Mouse (Mus musculus) kidney, adult 8-10 months (tissue): ENCODE measurements at regions not wholly inside any gene's neighbourhood (a gene's known extent, or its start where the extent isn't known, plus 50 kb on each side); places are given as distances from the start of the nearest gene placed in this dataset.

Experiments
- DNase-seq, 2 experiments: peaks; one replicate each; pipeline ENCODE4 v3.0.0; 2022

DNA sequence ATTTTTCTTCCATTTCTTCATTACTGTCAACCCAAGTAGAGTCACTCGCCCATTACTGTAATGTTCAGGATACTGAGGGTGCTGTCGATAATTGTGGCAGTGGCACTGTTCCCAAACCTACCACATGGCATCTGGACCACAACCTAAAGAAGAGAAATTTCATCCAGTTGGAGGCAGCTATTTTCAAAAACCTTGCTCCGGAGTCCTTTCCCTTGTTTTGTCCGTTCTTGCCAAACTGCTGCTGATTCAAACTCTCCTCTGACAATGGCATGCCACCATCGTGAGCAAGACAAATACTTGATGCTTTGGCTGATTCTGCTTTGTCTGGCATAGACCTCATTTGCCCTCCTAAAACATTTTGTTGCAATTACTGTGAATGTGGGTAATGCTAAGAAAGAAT is 176.9 kb upstream of the Spaca1 start:
- no peak for DNase-seq

DNA sequence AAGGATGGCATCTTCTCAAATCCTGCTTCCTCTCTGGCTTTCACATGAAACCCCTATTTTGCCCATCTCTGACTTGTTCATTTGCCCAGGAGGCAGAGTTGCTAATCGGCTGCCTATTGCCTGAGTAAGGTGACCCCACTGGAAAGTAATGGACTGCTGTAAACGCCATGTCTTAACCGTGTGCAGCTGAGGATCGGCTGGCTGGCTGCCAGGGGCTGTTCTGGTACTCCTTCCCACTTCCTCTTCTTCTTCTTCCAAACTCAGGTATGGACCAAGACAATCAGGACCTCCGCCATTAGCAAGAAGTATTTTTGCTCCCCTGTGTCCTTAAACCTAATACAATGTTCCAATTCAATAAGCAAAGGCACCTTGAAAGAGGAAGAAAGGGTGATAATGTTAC is 177.6 kb upstream of the Spaca1 start:
- DNase-seq, result no peak

DNA sequence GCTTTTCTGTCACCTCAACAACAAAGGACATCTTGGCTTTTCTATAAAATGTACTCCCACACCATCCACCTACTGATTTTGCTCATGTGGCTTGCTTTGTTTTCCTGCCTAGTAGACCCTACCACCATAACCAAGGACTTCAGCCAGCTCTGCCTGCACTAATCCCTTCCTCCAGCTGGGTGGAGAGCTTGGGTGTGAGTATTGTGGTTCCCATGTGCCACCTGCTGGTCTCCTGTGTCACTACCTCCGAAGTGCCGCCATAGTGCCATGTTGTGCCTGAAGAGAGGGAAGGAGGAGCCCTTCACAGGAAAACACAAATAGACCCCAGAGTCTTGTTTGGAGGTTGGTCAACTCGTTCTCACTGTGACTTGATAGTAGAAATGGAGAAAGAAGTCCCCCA is 181.3 kb upstream of the Spaca1 start:
- peak; percentile 30 to 73 for DNase-seq

DNA sequence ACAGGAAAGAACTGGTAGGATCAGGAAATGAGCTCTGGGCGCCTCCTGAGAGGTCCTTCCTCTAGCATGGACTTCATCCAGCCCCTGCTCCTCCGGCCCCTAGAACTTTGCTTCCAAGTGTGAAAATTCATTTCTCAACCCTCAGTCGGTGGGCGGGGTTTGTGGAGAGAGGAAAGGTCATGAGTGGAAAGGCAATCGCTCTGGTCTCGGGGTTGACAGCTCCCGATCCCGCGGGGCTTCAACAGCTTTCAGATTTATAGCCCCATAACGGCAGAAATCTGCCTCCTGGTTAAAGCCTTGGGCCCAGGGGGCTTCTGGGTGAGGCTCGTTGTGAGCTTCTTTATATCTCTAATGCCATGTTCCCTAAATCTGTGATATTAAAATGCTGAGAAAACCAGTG is 184.2 kb upstream of the Spaca1 start:
- peak; percentile 20 to 34 for DNase-seq

DNA sequence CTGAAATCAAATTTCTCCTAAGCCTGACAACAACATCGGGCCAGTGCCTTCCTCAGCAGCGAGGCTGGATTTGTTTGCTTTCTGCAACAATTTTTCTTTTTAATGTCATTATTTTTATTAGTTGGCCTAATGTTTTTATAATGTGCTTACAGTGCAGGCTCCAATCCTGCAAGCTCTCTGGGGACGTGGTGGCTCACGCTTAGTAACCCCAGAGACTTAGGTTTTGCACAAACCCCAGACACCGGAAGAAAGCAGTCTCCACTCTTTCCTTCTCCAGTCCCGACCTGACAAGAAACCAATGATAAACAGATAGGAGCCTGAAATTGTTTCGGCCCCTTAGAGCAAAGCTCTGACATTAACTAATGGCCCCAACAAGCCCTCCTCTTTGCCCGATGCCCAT is 184.7 kb upstream of the Spaca1 start:
- peak; percentile 5 to 23 for DNase-seq

DNA sequence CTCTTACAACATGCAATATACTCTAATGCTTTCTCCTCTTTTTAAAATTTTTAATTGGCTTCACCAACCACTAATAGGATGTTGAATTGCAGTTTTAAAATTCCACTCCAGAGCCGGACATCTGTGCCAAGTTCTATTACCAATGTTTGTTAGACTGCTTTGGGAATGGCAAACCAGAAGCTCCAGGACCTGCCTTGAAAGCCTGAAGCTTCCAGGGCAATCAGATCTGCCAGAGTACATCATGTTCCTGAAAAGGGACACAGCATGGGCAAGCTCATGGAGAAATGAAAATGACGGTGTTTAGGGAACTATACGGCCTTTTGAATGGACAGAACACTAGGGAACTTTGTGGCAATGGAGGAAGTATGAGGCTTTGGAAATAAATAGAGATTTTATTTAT is 187.8 kb upstream of the Spaca1 start:
- no peak for DNase-seq

DNA sequence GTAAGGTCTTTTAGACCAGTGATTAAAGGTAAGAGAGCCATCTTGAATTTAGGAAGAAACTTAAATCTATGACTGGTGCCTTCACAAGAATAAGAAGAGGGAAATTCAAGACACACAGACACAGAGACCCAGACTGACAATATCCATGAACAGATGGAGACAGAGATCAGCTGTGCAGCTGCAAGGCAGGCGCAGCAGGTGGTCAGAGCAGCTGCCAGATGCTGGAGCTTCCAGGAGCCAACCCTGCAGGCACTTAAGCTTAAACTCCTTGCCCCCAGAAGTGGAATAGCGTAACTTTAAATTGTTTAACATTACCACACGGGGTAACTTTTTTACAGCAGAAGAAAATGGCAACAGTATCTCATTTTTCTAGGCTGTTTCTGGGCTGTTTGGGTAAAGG is 189.6 kb upstream of the Spaca1 start:
- DNase-seq, result no peak

DNA sequence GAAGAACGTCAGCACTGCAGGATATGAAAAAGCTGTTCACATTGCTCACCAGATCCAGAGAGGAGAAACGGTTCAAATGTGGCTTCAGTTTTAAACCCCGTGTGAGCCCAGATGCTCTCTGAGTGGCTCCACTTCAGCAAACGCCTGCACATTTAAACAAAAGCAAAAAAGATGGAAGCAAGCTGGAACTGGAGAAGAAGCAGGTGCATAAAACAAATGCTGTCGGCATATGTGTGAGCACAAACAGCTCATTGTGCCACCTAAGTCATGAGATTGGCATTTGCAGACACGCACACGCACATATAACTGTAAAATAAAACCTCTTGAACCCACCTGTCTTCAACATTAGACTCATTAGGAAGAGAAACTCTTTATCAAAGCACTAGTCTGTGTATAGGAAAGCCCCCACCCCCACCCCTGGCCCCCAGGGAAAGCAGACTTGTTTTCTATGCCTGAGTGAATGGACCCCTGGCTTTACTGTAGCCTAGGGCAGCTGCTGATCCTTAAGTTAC is 191.1 kb upstream of the Spaca1 start:
- no peak for DNase-seq

DNA sequence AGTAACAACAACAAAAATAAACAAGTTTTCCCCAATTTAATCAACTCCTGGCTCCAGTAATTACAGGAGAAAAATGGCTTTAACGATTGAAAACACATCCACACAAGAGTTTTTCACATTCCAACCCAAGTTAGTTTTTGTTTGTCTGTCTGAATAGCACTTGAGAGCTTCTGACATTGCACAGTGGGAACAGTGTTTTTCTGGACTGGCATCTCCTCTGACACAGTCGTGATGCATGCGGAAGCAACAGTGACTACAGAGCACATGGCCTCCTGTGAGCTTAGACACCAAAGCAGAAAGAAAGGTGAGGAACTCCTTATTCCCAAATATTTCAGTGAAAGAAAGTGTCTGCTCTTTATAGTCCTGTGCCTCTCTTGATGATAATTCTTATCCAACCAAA is 191.7 kb upstream of the Spaca1 start:
- DNase-seq, result no peak

DNA sequence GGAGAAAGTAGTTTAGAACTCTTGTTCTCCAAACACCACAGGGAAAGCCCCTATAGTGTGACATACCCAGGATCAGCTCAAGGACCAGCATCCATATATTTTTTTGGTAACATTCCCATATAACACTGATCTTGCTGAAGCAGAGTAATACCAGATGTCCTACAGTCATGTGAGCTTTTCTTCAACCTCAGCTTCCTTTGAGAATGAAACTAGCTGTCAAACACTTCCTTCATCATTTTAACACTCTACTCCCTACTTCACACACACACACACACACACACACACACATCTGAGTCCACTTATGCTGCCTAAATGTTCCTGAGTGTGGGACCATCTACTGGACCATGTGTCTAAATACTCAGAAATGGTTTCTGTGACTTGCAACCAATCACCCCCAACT is 209.5 kb upstream of the Spaca1 start:
- DNase-seq, result no peak

DNA sequence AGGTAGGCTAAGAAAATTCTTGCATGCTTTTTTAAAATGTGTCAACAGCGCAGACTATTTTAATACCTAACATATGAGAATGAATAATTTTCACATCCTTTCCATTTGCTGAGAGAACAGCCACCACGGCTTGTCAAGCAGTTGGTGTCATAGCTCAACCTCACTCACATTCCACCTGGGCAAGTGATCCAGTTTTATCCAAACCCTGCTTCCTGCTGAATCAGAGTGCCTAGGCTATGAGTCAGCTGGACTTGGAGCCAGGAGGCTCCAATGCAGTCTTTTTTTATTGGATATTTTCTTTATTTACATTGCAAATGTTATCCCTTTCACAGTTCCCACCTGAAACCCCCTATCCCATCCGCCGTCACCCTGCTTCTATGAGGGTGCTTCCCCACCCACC is 210.5 kb upstream of the Spaca1 start:
- DNase-seq, result no peak

DNA sequence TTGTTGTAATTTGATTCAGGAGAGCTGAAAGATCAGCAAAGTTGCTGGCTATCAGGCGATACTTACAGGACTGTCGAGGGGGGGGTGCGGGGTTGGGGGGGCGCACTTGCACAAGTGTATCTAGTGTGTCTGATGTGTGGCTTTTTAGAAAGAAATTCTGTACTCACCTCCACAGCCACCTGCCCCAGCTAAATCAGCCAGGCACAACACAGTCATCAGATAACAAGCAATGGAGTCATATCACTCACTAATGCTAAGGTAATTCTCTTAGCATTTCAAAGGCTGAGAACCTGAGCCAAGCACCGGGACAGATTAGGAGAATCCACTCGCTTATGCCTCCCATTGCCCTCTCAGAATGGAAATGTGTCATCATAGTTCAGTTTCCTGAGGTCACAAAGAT is 211.8 kb upstream of the Spaca1 start:
- DNase-seq, result no peak

DNA sequence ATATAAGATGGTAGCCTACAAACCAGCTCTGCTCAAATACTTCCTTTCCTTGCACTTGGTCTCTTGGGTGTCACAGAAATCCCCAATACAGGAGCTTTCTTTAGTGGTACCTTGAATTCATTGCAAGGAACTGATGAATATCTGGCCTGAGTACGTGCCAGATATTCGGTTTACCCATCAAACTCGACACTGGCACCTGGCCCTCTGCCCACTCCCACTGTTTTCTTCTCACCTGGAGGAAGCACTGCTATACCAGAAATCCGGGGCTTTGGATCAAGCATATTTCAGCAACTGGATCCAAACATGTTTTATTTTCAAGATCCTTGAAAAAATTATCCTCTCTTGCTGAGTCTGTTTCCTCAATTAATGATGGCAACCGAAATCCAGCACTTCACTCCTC is 214.4 kb upstream of the Spaca1 start:
- no peak for DNase-seq

DNA sequence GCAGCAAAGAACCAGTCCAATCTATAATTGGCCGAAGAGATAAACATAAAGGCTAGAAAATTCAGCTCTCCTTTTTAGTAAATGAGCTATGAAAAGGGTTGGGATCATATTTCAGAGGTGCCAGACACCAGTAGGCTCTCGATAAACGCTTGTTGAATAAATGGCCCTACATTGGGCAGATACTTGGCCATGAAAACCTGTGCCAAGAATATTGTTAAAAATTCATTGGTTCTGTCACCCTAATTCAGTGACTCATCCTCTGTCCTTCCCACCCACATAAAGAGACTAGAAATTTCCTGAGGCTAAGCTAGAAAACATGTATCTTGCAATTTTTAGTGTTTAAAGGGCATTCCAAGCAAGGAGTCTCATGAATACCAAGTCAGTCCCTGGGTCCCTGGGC is 224.3 kb upstream of the Spaca1 start:
- DNase-seq, result no peak

DNA sequence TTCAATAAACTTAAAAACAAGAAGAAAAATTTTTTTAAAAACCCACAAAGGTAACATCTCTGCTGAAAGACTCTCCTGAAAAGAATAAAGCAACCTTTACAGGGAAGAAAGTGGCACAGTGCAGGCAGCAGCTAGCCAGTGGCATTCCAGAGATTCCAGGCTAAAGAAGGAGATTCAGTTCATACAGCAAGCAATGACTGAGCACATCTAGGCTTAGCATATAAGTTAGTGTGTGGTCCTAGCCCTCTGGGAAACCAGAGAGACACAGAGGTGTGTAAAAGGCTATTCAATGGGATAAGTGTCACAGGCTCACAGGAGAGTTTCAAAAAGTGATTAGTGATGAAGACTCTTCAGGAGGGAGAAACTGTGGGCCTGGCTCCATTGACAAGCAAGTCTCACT is 225.4 kb upstream of the Spaca1 start:
- DNase-seq, result no peak

DNA sequence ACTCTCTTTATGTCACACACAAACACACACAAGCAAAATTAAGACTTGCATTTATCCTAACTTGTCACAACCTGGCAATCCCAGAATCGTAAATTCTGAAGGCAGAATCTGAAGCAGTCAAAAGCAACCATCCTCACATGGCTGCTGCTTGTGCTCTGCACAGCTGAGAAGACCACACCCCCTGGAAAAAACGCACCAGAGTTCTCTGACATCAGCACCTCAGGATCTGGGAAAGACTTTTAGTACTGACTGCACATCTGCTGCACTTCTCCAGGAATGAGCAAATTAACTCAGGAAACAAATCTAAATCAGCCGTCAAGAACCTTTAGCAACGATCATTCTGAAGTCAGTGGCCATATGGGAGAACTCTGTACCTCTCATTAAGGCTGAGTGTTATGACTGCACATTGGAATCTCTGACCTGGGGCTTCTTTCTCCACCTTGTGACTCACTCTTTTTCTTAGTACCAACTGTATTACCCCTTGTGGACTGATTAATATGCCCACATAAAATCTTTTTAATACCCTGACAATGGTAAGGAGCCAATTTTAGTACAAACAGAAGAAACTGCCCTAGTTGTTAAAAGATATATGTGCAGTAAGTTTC is 248.1 kb upstream of the Akirin2 start:
- no peak for DNase-seq

DNA sequence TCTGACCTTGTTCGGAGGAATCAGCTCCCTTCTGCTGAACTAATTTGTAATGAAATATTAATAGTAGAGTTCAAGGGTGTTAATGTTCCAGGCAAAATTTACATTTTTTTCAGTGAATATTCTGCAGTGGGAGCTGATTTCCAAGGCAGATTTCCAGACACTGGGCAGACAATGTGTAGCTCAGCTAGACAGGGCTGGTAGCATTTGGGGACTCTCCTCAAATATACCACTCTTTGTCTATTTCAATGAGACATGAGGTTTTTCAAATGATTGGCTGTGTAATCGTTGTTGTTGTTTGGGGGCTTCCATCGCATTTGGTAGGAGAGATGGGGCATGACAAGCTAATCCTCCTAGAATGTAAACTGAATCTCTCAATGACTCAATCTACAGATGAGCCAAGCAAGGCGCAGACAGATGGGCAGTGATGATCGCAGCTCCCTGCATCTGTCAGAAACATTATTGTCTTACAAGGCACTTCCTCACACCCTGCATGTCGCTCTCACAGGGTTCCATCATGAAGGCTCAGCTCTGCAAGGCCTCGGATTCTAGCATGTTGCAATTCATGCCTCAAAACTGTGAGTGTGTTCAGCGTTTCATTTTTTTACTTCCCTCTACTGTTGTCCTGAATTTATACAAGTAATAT is 241.7 kb upstream of the Akirin2 start:
- no peak for DNase-seq

DNA sequence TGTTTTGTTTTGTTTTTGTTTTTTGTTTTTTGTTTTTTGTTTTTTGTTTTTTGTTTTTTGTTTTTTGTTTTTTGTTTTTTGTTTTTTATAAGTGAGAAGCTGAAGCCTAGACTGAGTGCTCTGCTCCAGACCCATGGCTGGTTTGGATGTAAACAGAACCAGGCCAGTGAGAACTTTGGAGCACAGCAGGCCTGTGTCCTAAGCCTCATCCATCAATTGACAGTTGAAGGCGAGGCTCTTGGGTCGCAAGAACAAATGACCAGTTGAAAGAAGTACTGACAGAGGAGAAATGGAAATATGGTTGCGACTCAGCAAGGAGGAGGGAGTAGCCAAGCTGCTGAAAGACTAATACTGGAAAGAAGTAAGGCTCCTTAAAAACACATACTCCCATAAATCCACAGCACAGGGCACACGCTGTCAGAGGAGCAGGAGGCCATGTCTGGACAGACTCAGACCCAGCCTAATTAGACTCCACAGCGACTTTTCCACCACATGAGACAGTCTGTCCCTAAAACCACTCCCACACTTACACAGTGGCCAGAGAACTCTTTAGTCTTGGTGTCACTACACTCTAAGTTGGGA is 240.6 kb upstream of the Akirin2 start:
- DNase-seq, result no peak

DNA sequence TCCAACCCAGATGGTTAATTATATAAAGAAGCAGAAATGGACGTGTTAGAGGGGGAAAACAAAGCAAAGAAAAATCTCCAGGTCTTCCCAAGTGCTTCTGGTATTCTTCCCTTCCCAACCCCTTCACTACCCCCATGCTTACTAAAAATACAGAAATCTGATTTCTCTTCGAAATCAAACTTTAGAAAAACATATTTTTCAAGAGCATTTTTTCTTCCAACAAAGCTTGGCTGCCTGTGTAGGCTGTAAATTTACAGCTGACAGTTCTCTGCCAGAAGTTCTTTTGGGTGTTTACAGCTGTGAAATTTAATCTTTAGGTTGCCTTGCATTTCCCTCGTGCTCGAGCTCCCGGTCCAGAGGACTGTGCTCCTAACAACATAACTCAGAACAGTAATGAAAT is 234.9 kb upstream of the Akirin2 start:
- no peak for DNase-seq

DNA sequence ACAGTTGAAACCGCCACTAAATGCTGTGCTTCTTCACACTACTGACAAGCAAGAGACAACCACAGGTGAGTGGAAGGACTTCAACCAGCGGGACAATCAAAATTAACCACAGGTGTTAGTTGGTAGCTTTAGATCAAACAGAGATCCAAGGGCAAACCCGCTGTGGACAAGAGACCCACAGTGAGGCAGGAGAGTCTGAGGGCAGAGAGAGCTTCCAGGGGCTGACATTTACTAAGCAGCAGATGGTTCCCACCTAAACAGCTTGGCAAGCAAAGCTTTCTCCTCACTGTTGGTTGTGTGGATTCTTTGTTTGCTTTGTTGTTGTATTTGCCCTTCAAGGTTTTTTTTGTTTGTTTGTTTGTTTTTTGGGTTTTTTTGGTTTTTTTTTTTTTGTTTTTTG is 227.9 kb upstream of the Akirin2 start:
- DNase-seq, result no peak

DNA sequence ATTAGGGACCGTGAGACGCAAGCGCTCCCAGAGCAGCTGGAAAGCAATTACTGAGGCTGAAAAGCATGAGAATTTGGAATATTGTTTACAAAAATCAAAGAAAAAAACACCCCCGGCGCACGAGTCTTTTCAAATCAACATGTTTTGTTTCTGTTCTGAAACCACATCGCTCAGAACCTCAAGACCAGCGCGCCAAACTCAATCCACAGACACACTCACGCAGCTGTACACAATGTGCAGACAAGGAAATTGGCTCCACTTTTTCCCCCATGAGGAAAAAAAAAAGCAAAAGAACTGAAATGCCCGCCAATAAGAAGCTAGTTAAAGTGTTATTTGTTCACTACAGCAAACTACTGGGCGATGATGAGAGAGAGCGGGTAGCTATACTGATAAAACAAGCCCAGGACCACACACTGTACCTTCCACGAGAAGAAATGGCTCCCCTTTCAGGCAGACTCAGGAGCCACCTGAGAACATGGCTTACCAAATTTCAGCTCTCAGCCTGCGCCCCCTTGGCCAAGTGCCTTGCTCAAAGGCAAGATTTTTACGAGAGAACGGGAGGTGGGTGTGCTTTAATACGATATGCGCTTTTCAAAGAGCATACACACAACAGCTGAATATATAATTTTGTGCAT is 222.5 kb upstream of the Akirin2 start:
- DNase-seq, result no peak

DNA sequence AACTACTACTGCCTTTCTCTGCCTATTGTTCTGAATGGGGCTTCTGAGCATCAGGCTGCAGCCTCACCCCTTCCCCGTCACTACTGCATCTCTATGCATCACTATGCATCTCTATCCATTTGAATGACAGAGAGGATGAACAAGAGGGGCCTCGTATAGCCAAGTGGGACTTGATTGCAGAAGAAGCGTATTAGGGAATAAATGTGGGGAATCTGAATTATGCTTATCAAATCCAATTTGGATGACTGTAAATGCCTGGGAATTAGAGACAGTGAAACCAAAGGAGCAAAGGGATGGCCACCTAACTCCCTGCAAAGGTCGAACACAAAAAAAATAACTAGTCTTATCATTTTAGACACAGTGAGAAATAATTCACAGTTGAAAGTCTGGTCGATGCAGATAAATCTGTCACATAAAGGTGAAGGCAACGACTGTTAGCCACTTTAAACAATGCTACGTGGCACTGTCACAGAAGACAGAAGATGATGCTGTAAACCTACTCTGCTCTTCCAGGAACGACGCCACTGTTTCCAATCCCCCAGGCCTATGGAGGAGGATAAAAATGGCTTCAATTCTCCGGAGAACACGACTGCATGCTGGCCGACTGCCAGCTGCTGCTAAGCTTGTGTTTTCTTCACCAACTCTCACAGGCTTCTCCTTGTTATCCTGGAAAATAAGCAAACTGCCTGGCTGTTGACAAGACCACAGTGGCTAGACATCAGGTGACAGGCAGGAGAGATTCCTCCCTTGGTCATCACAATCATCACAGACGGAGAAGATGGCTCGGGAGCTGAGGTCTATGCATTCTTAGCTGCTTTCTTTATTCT is 213.6 kb upstream of the Akirin2 start:
- DNase-seq, result no peak

DNA sequence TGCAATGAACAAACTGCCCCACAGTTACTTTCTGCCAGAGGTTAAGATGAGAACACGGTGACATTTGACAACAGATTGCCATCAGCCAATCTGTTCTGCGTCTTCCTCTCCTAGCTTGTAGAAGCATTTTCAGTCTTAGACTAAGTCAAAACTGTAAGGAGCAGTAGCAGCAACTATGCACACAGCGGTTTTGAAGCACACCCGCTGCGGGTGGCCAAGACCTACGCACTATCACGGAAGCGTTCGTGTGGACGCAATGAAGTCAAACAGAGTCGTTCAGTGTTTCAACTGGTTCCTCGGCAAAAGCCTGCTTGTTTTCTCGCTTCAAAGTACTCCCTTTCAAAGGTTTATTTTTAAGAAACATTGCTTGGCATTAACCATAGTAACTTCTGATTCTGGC is 212.9 kb upstream of the Akirin2 start:
- no peak for DNase-seq
